Mouse (Mus musculus) stomach, embryonic 15.5 days (tissue): Measurements from ENCODE around the gene Tenm2. TPM values are rescaled to one million over a fixed set of nuclear protein-coding genes. Genes with fewer than 3 reads are reported as not detected.

Experiments
- ATAC-seq: fragments of 200-750 bp; cut with Nextera tagmentation; 2 replicates; pipeline ENCODE4 v1.8.0; 2017; ENCODE audit warnings: low read depth, moderate number of reproducible peaks, moderate TSS enrichment; ENCODE audit not compliant: insufficient read depth, low FRiP score
- H3K27ac ChIP-seq: fragments of 300-500 bp; sonication (generic); 2 replicates; pipeline ENCODE4 v1.5.1; 2015; ENCODE audit warnings: mild to moderate bottlenecking, inconsistent platforms
- H3K27me3 ChIP-seq: fragments of 300-500 bp; sonication (generic); replicated peaks from 2 replicates; pipeline ENCODE4 v1.6.1; 2015; ENCODE audit warnings: inconsistent platforms
- H3K36me3 ChIP-seq: fragments of 300-500 bp; sonication (generic); 2 replicates; pipeline ENCODE4 v1.6.1; 2015; ENCODE audit warnings: inconsistent platforms
- H3K4me1 ChIP-seq: fragments of 300-500 bp; sonication (generic); 2 replicates; pipeline ENCODE4 v1.6.1; 2015; ENCODE audit warnings: inconsistent platforms
- H3K4me2 ChIP-seq: fragments of 300-500 bp; sonication (generic); 2 replicates; pipeline ENCODE4 v1.6.1; 2015; ENCODE audit warnings: mild to moderate bottlenecking, inconsistent platforms
- H3K4me3 ChIP-seq: fragments of 300-500 bp; sonication (generic); replicated peaks from 2 replicates; pipeline ENCODE4 v1.5.1; 2015; ENCODE audit warnings: inconsistent platforms
- H3K9ac ChIP-seq: fragments of 300-500 bp; sonication (generic); 2 replicates; pipeline ENCODE4 v1.6.1; 2015; ENCODE audit warnings: inconsistent platforms
- H3K9me3 ChIP-seq: fragments of 300-500 bp; sonication (generic); 2 replicates; pipeline ENCODE4 v1.6.1; 2016; ENCODE audit warnings: inconsistent platforms
- WGBS: fragments of 180-500 bp; shearing (Covaris S2); methylation state at CpG from one replicate; pipeline ENCODE4 v1.1.7; 2015; 5-methylcytosine and 5-hydroxymethylcytosine counted together
- polyA plus RNA-seq: library from polyadenylated mRNA; unstranded; fragments of >200 nt; fragmentation: Nextera tagmentation; extraction: Ambion mirVana; gene quantifications from 2 replicates; pipeline ENCODE4 v1.2.1, GENCODE M21; 2015

Tenm2 gene
- polyA plus RNA-seq, 1 experiment from 2014 or later: 1.6 TPM

- 70% methylated on average over 2 of the region's 2 CpGs for WGBS
- no peaks in the 10 kb centered on the region for H3K27me3 ChIP-seq
- H3K4me1 ChIP-seq: no peaks in the 10 kb centered on the region
- H3K9ac ChIP-seq: no peak overlapping the region
- no peaks in the 10 kb centered on the region for H3K36me3 ChIP-seq
- H3K9me3 ChIP-seq: no peaks in the 10 kb centered on the region
- no peak overlapping the region for H3K4me2 ChIP-seq
- H3K27ac ChIP-seq: no peak overlapping the region
- H3K4me3 ChIP-seq: no peak overlapping the region
- no peak for ATAC-seq
Measured at GRCm38 (mm10) chr11:36272149-36272548, 963.6 kb downstream of the Tenm2 start.

GRCm38 (mm10) chr11:36269945-36270344 lies 965.8 kb downstream of the Tenm2 start:
- Histone ChIP-seq H3K36me3 (no peaks in the 10 kb centered on the region), H3K4me1 (no peaks in the 10 kb centered on the region), H3K4me3 (no peak overlapping the region), H3K27ac (no peak overlapping the region), H3K4me2 (no peak overlapping the region), H3K9ac (no peak overlapping the region), H3K9me3 (no peaks in the 10 kb centered on the region), H3K27me3 (no peaks in the 10 kb centered on the region)
- no peak for ATAC-seq
- 82% methylated on average over 6 of the region's 6 CpGs for WGBS

- no peak overlapping the region for H3K4me2 ChIP-seq
- H3K4me3 ChIP-seq: no peak overlapping the region
- no peak overlapping the region for H3K9ac ChIP-seq
- no peak overlapping the region for H3K27ac ChIP-seq
- H3K4me1 ChIP-seq: no peaks in the 10 kb centered on the region
- WGBS: 74% methylated on average over 17 of the region's 17 CpGs
- ATAC-seq: no peak
- H3K27me3 ChIP-seq: no peaks in the 10 kb centered on the region
- no peaks in the 10 kb centered on the region for H3K9me3 ChIP-seq
- no peaks in the 10 kb centered on the region for H3K36me3 ChIP-seq
Measured at GRCm38 (mm10) chr11:36264776-36265466, 970.8 kb downstream of the Tenm2 start.

- H3K36me3 ChIP-seq: no peaks in the 10 kb centered on the region
- WGBS: 64% methylated on average over 10 of the region's 10 CpGs
Measured at GRCm38 (mm10) chr11:36263840-36264239, 971.9 kb downstream of the Tenm2 start.

GRCm38 (mm10) chr11:36257187-36257586 lies 978.6 kb downstream of the Tenm2 start:
- Histone ChIP-seq H3K9ac (no peak overlapping the region), H3K36me3 (no peaks in the 10 kb centered on the region), H3K27me3 (no peaks in the 10 kb centered on the region), H3K4me3 (no peak overlapping the region), H3K9me3 (no peaks in the 10 kb centered on the region), H3K27ac (no peak overlapping the region), H3K4me1 (no peaks in the 10 kb centered on the region), H3K4me2 (no peak overlapping the region)
- WGBS: 79% methylated on average over 5 of the region's 5 CpGs
- no peak for ATAC-seq

More at GRCm38 (mm10) chr11:36263840-36264239, 971.9 kb downstream of the Tenm2 start:
- H3K27me3 ChIP-seq: no peaks in the 10 kb centered on the region
- ATAC-seq: no peak
- H3K4me1 ChIP-seq: no peaks in the 10 kb centered on the region
- no peak overlapping the region; the same call in 1 of the 2 replicates for H3K27ac ChIP-seq
- no peak overlapping the region for H3K4me3 ChIP-seq
- H3K9ac ChIP-seq: no peak overlapping the region
- no peaks in the 10 kb centered on the region for H3K9me3 ChIP-seq
- no peak overlapping the region for H3K4me2 ChIP-seq

- no peak for ATAC-seq
Measured at GRCm38 (mm10) chr11:36256747-36257146, 979.0 kb downstream of the Tenm2 start.

GRCm38 (mm10) chr11:36254019-36254418 lies 981.7 kb downstream of the Tenm2 start:
- H3K9ac ChIP-seq: no peak overlapping the region
- no peaks in the 10 kb centered on the region for H3K4me1 ChIP-seq
- H3K27ac ChIP-seq: no peak overlapping the region
- no peaks in the 10 kb centered on the region for H3K36me3 ChIP-seq
- no peaks in the 10 kb centered on the region for H3K27me3 ChIP-seq
- no peak overlapping the region for H3K4me2 ChIP-seq
- no peak for ATAC-seq
- H3K4me3 ChIP-seq: no peak overlapping the region
- no peaks in the 10 kb centered on the region for H3K9me3 ChIP-seq
- WGBS: 81% methylated on average over 2 of the region's 2 CpGs

More at GRCm38 (mm10) chr11:36256747-36257146, 979.0 kb downstream of the Tenm2 start:
- H3K4me3 ChIP-seq: no peak overlapping the region
- no peaks in the 10 kb centered on the region for H3K36me3 ChIP-seq
- H3K4me2 ChIP-seq: no peak overlapping the region
- H3K9me3 ChIP-seq: no peaks in the 10 kb centered on the region
- H3K27me3 ChIP-seq: no peaks in the 10 kb centered on the region
- no peaks in the 10 kb centered on the region for H3K4me1 ChIP-seq
- 75% methylated on average over 5 of the region's 5 CpGs for WGBS
- H3K9ac ChIP-seq: no peak overlapping the region
- no peak overlapping the region for H3K27ac ChIP-seq

GRCm38 (mm10) chr11:36250111-36250510 lies 985.7 kb downstream of the Tenm2 start:
- no peaks in the 10 kb centered on the region for H3K9me3 ChIP-seq
- no peak overlapping the region for H3K9ac ChIP-seq
- no peak overlapping the region for H3K27ac ChIP-seq
- ATAC-seq: no peak
- no peak overlapping the region for H3K4me3 ChIP-seq
- no peaks in the 10 kb centered on the region for H3K27me3 ChIP-seq
- no peak overlapping the region for H3K4me2 ChIP-seq
- H3K4me1 ChIP-seq: no peaks in the 10 kb centered on the region
- 58% methylated on average over 7 of the region's 7 CpGs for WGBS
- no peaks in the 10 kb centered on the region for H3K36me3 ChIP-seq

GRCm38 (mm10) chr11:36246152-36246551 lies 989.6 kb downstream of the Tenm2 start:
- no peak overlapping the region for H3K9ac ChIP-seq
- H3K9me3 ChIP-seq: no peaks in the 10 kb centered on the region
- WGBS: 67% methylated on average over 3 of the region's 3 CpGs
- H3K4me1 ChIP-seq: no peaks in the 10 kb centered on the region
- H3K4me3 ChIP-seq: no peak overlapping the region
- H3K4me2 ChIP-seq: no peak overlapping the region
- H3K36me3 ChIP-seq: no peaks in the 10 kb centered on the region
- no peak overlapping the region for H3K27ac ChIP-seq
- ATAC-seq: no peak
- no peaks in the 10 kb centered on the region for H3K27me3 ChIP-seq

GRCm38 (mm10) chr11:36244491-36244882 lies 991.3 kb downstream of the Tenm2 start:
- Histone ChIP-seq H3K27ac (no peak overlapping the region), H3K36me3 (no peaks in the 10 kb centered on the region), H3K4me2 (no peak overlapping the region), H3K9ac (no peak overlapping the region), H3K9me3 (no peaks in the 10 kb centered on the region), H3K4me1 (no peaks in the 10 kb centered on the region), H3K27me3 (no peaks in the 10 kb centered on the region), H3K4me3 (no peak overlapping the region)
- WGBS: 82% methylated on average over 11 of the region's 11 CpGs
- no peak for ATAC-seq

- H3K4me2 ChIP-seq: no peak overlapping the region
- H3K4me1 ChIP-seq: no peaks in the 10 kb centered on the region
- H3K9ac ChIP-seq: no peak overlapping the region
- ATAC-seq: no peak
- H3K9me3 ChIP-seq: no peaks in the 10 kb centered on the region
- H3K27ac ChIP-seq: no peak overlapping the region
- H3K27me3 ChIP-seq: no peaks in the 10 kb centered on the region
- H3K4me3 ChIP-seq: no peak overlapping the region
- H3K36me3 ChIP-seq: no peaks in the 10 kb centered on the region
- 56% methylated on average over 18 of the region's 18 CpGs for WGBS
Measured at GRCm38 (mm10) chr11:36243747-36244490, 991.8 kb downstream of the Tenm2 start.

- no peak overlapping the region for H3K4me2 ChIP-seq
- H3K4me1 ChIP-seq: no peaks in the 10 kb centered on the region
- ATAC-seq: no peak
- H3K27me3 ChIP-seq: no peaks in the 10 kb centered on the region
- no peak overlapping the region for H3K9ac ChIP-seq
- no peak overlapping the region for H3K4me3 ChIP-seq
- no peak overlapping the region for H3K27ac ChIP-seq
- WGBS: 80% methylated on average over 9 of the region's 9 CpGs
- H3K36me3 ChIP-seq: no peaks in the 10 kb centered on the region
- H3K9me3 ChIP-seq: no peaks in the 10 kb centered on the region
Measured at GRCm38 (mm10) chr11:36238890-36239289, 996.9 kb downstream of the Tenm2 start.
